Mouse (Mus musculus): ENCODE data around the gene Lrif1. TPM values are rescaled to one million over a fixed set of nuclear protein-coding genes. Genes with fewer than 3 reads are reported as not detected.
"Not testable (repeated sequence)": the region's sequence is repeated elsewhere in the genome, so short reads cannot be mapped to it uniquely, and the experiment has no call there.

The Lrif1 gene
- 17.6 and 20.3 TPM in 2 replicates for polyA plus RNA-seq (2015; fragmentation: Nextera tagmentation; extraction: Ambion mirVana)

DNA sequence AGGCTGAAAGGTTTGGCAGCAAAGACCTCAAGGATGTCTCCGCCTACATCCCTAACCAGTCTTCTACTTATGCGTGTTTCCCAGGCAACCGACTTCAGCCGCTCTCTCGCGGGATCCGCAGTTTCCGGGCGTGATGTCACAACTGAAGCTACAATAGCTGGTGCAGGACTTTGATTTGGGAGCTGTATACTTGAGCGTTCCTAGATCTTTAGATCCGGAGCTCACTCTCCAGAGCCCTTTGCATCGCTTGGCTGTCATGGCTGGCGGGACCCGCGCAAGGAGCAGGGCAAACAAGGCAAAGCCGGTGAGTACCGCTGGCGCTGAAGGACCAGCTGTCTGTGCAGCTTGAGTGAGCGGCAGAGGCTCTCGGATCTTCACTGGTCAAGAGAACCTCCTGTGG is at the start of gene Lrif1:
Gene Lrif1 (plus strand): TSS at position 158 of the 400 bp plus-strand sequence.
- no peaks in the 10 kb centered on the region for H3K36me3 ChIP-seq (ENCODE audit: poor library complexity, severe bottlenecking)
- WGBS = 2% methylated on average over 20 of the region's 20 CpGs
- peak; percentile 99 for ATAC-seq

GRCm38 (mm10) chr3:106672811-106673210 is 12.0 kb upstream of the Lrif1 start:
- 72% methylated on average over 14 of the region's 14 CpGs for WGBS
- not testable (repeated sequence) for ATAC-seq; H3K4me1 ChIP-seq; H3K27ac ChIP-seq; H3K27me3 ChIP-seq; H3K4me3 ChIP-seq; H3K4me2 ChIP-seq; H3K36me3 ChIP-seq (ENCODE audit: poor library complexity, severe bottlenecking); H3K9me3 ChIP-seq (replicated peaks); H3K9ac ChIP-seq

More for the DNA sequence above, at the start of gene Lrif1:
- peaks cover 1% of the 10 kb centered on the region; the same call in 1 of the 2 replicates for H3K9me3 ChIP-seq (replicated peaks)
- H3K9ac ChIP-seq = peak within 1 kb of the TSS; percentile 76
- H3K4me3 ChIP-seq = peak within 1 kb of the TSS; percentile 59
- peak within 1 kb of the TSS; percentile 57 for H3K4me2 ChIP-seq
- H3K27me3 ChIP-seq = no peaks in the 10 kb centered on the region
- peaks cover 6% of the 10 kb centered on the region; the same call in 1 of the 2 replicates for H3K4me1 ChIP-seq
- peak within 1 kb of the TSS; percentile 85 for H3K27ac ChIP-seq

- Histone ChIP-seq H3K27ac (peak overlapping the region; percentile 85; the same call in 1 of the 2 replicates), H3K27me3 (no peaks in the 10 kb centered on the region), H3K9ac (peak overlapping the region; percentile 76), H3K36me3 (ENCODE audit: poor library complexity, severe bottlenecking) (no peaks in the 10 kb centered on the region), H3K4me3 (peak overlapping the region; percentile 59), H3K4me1 (peaks cover 6% of the 10 kb centered on the region; the same call in 1 of the 2 replicates), H3K9me3 (replicated peaks) (peaks cover 7% of the 10 kb centered on the region), H3K4me2 (peak overlapping the region; percentile 57)
- no peak for ATAC-seq
- 20% methylated on average over 1 of the region's 1 CpGs for WGBS
These were observed 594 bp downstream of the Lrif1 start for GRCm38 (mm10) chr3:106685381-106685780.

DNA sequence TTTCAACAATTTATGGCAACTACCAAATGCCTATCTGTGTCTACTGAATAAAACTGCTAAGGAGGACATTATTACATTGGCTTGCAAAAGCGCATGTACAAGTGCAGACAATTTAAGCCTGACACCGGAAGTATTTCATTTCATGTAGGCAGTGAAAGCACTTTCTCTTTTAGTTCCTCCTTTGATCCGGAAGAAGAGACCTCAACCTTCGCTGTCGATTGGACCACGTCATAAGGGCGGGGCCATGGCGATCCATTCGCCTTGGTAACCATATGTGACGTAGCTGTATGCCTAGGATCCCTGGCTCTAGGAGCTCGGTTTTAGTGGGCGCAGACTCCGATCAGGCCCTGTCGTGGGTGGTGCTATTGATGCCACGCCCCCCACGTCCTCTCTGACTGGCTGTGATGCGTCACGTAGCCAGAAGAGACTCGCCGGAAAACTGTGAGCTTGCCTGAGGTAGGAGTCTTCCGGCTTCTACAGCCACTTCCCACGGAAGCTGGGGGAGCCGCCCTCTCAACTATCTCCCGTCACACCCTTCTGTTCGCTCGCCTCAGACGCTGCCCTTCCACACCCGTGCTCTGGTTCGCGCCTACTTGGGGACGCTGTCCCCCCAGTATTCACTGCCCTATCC is 36.7 kb downstream of the Lrif1 start:
- 2% methylated on average over 29 of the region's 31 CpGs for WGBS
- peak overlapping the region; percentile 64 for H3K4me2 ChIP-seq
- 0 out of 2 replicates have a peak, but pooled peaks cover 9% of the 10 kb centered on the region for H3K9me3 ChIP-seq (replicated peaks)
- H3K4me1 ChIP-seq = no peaks in the 10 kb centered on the region
- peak overlapping the region; percentile 63 for H3K4me3 ChIP-seq
- peaks cover 5% of the 10 kb centered on the region; the same call in 1 of the 2 replicates for H3K27me3 ChIP-seq
- peak overlapping the region; percentile 95 for H3K27ac ChIP-seq
- peak; percentile 99 for ATAC-seq
- H3K9ac ChIP-seq = peak overlapping the region; percentile 72
- no peaks in the 10 kb centered on the region for H3K36me3 ChIP-seq (ENCODE audit: poor library complexity, severe bottlenecking)

DNA sequence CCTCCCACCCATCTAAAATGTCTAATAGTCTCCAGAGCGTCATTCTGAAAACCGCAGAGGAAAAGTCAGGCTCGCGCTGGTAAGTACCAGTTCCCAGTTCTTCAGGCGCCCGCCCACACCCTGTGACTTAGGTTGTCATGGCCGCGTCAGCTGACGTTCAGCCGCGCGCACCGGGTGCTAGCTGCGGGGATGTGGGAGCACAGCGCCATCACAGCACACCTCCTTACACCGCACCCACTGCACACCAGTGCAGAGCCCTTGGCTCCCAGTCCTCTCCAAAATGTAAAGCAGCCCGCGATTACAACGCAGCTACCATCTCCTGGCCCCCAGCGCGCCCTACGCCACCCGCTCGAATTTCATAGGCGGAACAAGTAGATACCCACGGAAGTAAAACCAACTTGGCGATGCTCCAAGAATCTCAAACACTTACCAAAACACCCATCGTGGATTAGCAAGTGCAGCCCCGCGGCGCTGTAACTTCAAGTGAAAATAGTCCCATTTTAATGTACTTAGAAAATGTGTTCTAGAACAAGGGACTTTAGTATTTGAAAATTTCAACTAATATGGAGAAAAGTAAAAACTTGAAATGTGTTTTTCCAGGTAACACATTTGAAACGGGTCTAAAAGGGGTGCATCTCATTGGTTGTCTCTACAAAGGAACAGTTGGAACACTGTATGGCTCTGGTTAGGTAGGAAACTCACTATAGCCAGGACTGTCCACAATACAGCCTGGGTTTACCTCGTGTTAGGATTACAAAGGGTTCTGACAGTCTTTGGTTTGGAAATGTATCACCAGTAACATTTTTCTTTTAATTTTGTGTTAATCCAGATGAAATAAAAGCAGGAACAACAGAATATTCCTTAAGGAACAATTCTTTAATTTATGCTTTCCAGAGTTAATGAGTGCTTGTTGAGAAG is 37.5 kb downstream of the Lrif1 start:
- Histone ChIP-seq H3K9ac (peak overlapping the region; percentile 72), H3K27me3 (peaks cover 5% of the 10 kb centered on the region; the same call in 1 of the 2 replicates), H3K27ac (peak overlapping the region; percentile 95), H3K36me3 (ENCODE audit: poor library complexity, severe bottlenecking) (no peaks in the 10 kb centered on the region), H3K4me1 (no peaks in the 10 kb centered on the region), H3K4me2 (peak overlapping the region; percentile 64), H3K4me3 (peak overlapping the region; percentile 63), H3K9me3 (replicated peaks) (0 out of 2 replicates have a peak, but pooled peaks cover 13% of the 10 kb centered on the region)
- under 1% methylated on average over 33 of the region's 33 CpGs for WGBS
- ATAC-seq = peak; percentile 94

- no peaks in the 10 kb centered on the region for H3K27me3 ChIP-seq
These were observed 71.1 kb downstream of the Lrif1 start for GRCm38 (mm10) chr3:106755898-106756297.

DNA sequence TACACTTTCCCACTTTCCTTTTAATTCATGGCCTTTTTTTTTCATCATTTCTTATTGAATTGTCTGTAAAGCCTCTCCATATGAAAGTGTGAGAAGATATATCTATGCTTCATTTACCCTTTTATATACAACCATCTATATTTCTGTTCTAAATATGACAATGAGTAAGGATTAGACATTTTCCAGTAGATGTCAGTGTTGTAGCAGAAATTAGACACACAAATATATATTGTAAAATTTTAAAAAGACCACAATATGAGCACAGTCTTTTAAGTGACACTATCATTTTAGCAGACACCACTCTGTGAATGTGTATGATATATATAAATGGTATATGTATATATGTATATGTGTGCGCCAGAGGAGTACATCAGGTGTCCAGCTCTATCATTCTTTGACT is 87.0 kb downstream of the Lrif1 start:
- Histone ChIP-seq H3K27me3 (no peaks in the 10 kb centered on the region), H3K36me3 (ENCODE audit: poor library complexity, severe bottlenecking) (no peaks in the 10 kb centered on the region), H3K4me1 (no peaks in the 10 kb centered on the region), H3K4me2 (no peak overlapping the region), H3K27ac (no peak overlapping the region), H3K9me3 (replicated peaks) (no peaks in the 10 kb centered on the region), H3K9ac (no peak overlapping the region), H3K4me3 (no peak overlapping the region)
- no peak for ATAC-seq
- WGBS = 94% methylated on average over 1 of the region's 1 CpGs

More at GRCm38 (mm10) chr3:106755898-106756297, 71.1 kb downstream of the Lrif1 start:
- Histone ChIP-seq H3K4me2 (no peak overlapping the region), H3K36me3 (ENCODE audit: poor library complexity, severe bottlenecking) (no peaks in the 10 kb centered on the region), H3K4me3 (no peak overlapping the region), H3K9me3 (replicated peaks) (no peaks in the 10 kb centered on the region), H3K9ac (no peak overlapping the region), H3K4me1 (no peaks in the 10 kb centered on the region), H3K27ac (no peak overlapping the region)
- ATAC-seq = no peak
- WGBS = 62% methylated on average over 1 of the region's 1 CpGs

- H3K9ac ChIP-seq = no peak overlapping the region
- no peak overlapping the region for H3K4me3 ChIP-seq
- WGBS = 81% methylated on average over 3 of the region's 3 CpGs
- no peaks in the 10 kb centered on the region for H3K4me1 ChIP-seq
- H3K36me3 ChIP-seq (ENCODE audit: poor library complexity, severe bottlenecking) = no peaks in the 10 kb centered on the region
- no peak for ATAC-seq
- H3K9me3 ChIP-seq (replicated peaks) = no peaks in the 10 kb centered on the region
- no peak overlapping the region for H3K27ac ChIP-seq
- no peaks in the 10 kb centered on the region for H3K27me3 ChIP-seq
- no peak overlapping the region for H3K4me2 ChIP-seq
These were observed 100.3 kb downstream of the Lrif1 start for GRCm38 (mm10) chr3:106785130-106785529.

Other genes with a start within 250 kb of the Lrif1 start
- 0.25 and 0.55 TPM in 2 replicates for gene Dennd2d, start 202.6 kb upstream of the Lrif1 start, polyA plus RNA-seq (2015; fragmentation: Nextera tagmentation; extraction: Ambion mirVana)
- gene Dram2, start 137.2 kb upstream of the Lrif1 start, polyA plus RNA-seq (2015; fragmentation: Nextera tagmentation; extraction: Ambion mirVana) = 41.0 and 42.6 TPM in 2 replicates
- gene Cept1, start 137.2 kb upstream of the Lrif1 start, polyA plus RNA-seq (2015; fragmentation: Nextera tagmentation; extraction: Ambion mirVana) = 35.8 and 38.5 TPM in 2 replicates
- 2.2 TPM in 2 replicates for gene Cd53, start 105.2 kb downstream of the Lrif1 start, polyA plus RNA-seq (2015; fragmentation: Nextera tagmentation; extraction: Ambion mirVana)
- not detected in 2 replicates for gene Olfr266, start 141.3 kb downstream of the Lrif1 start, polyA plus RNA-seq (2015; fragmentation: Nextera tagmentation; extraction: Ambion mirVana)

Data from forebrain, embryonic 13.5 days (tissue).